Mouse (Mus musculus) adrenal gland, postnatal 14 days (tissue): ENCODE measurements around the gene Ssx2ip. TPM values are rescaled to one million over a fixed set of nuclear protein-coding genes. Genes with fewer than 3 reads are reported as not detected.

Experiments
- microRNA-seq, 2 experiments: library from miRNA; unstranded; fragments of <30 nt; microRNA quantifications; one replicate each; pipeline ENCODE4 v1.2.0; 2021
- total RNA-seq: library from RNA; stranded (reverse); gene quantifications from 2 replicates; pipeline ENCODE4 v1.2.3, GENCODE M21; 2021

Gene Ssx2ip
- total RNA-seq, 1 experiment from 2014 or later: 10.5 TPM

Small RNA genes lying within 50 kb of the gene (microRNA-seq; reads per million reads assigned to microRNA genes)
- gene Gm22901: 0 reads per million in 2 experiments

Other genes with a start within 250 kb of the Ssx2ip start
- gene Lpar3, start 183.7 kb upstream of the Ssx2ip start, total RNA-seq: 0.30 and 0.41 TPM in 2 replicates
- 9.6 and 9.8 TPM in 2 replicates for gene Ctbs, start 45.2 kb downstream of the Ssx2ip start, total RNA-seq
- 2.4 and 3.4 TPM in 2 replicates for gene Spata1, start 95.1 kb downstream of the Ssx2ip start, total RNA-seq
- 286 and 296 TPM in 2 replicates for gene Gng5, start 95.2 kb downstream of the Ssx2ip start, total RNA-seq
- 29.9 and 37.0 TPM in 2 replicates for gene Rpf1, start 116.8 kb downstream of the Ssx2ip start, total RNA-seq
- 4.5 and 109 TPM in 2 replicates for gene Uox, start 165.8 kb downstream of the Ssx2ip start, total RNA-seq
- 1.3 TPM in 1 of 2 replicates, not detected in the other for gene Dnase2b, start 211.0 kb downstream of the Ssx2ip start, total RNA-seq
- gene 4930503B20Rik, start 246.7 kb downstream of the Ssx2ip start, total RNA-seq: not detected in 2 replicates